Mouse (Mus musculus): ENCODE measurements around the gene H2afx. TPM values are rescaled to one million over a fixed set of nuclear protein-coding genes. Genes with fewer than 3 reads are reported as not detected.
"Not testable (repeated sequence)": the region's sequence is repeated elsewhere in the genome, so short reads cannot be mapped to it uniquely, and the experiment has no call there.

Gene H2afx
- polyA plus RNA-seq, 1 experiment from 2014 or later = 226 TPM

DNA sequence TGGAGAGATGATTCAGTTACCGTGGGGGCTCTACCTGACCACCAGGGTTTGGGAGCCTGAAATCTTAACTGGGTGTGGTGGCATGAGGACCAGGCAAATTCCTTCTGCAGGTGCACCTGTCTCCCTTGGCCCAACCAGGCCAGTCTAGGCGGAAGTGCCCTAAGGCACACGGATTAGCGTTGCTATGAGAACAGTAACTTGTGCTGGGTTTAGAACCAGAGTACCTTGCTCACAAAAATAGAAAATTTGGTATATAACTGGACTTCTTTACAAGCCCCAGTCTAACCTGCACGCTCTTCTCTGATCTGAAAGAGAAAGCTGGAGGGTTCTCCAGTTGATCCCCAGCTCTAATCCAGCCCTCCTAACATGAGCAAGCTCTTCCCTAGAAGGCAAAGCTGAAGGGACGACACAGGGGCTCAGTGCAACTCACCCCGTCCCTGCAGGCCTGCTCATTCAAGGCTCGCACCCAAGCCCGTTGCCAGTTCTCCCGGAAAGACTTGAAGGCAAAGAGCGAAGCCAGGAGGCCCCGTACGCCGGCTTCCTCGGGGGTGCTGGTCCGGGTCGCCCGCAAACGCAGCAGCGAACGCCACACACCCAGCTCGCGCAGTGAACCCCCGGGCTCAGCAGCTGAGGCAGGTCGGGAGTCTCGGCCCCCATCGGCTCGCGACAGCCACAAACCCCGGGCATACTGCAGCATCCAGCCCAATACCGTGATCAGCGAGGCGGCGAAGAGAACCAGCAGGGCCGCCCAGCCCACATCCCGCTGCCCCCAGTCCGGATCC is 15.2 kb upstream of the H2afx start:
- H3K27ac ChIP-seq (replicated peaks) = peak overlapping the region; percentile 91
- peaks cover 34% of the 10 kb centered on the region for H3K36me3 ChIP-seq (replicated peaks)
- H3K27me3 ChIP-seq = no peaks in the 10 kb centered on the region
- peak; percentile 14 for ATAC-seq (ENCODE audit: insufficient read depth)
- H3K4me3 ChIP-seq (replicated peaks) = peak overlapping the region; percentile 99
- 3% methylated on average over 37 of the region's 37 CpGs for WGBS (ENCODE audit: insufficient replicate concordance)
- peak overlapping the region; percentile 84 for H3K4me2 ChIP-seq
- peaks cover 49% of the 10 kb centered on the region for H3K4me1 ChIP-seq (replicated peaks)
- peak overlapping the region; percentile 100 for H3K9ac ChIP-seq
- no peaks in the 10 kb centered on the region for H3K9me3 ChIP-seq (replicated peaks)

GRCm38 (mm10) chr9:44319887-44320798 is 14.4 kb upstream of the H2afx start, which contains the start of gene C2cd2l:
Gene C2cd2l, minus strand, starts transcription at chr9:44320285.
- Histone ChIP-seq H3K4me2 (peak within 1 kb of the TSS; percentile 84), H3K36me3 (replicated peaks) (peaks cover 26% of the 10 kb centered on the region), H3K9me3 (replicated peaks) (no peaks in the 10 kb centered on the region), H3K4me1 (replicated peaks) (peaks cover 57% of the 10 kb centered on the region), H3K4me3 (replicated peaks) (peak within 1 kb of the TSS; percentile 99), H3K27ac (replicated peaks) (peak within 1 kb of the TSS; percentile 91), H3K27me3 (no peaks in the 10 kb centered on the region), H3K9ac (peak within 1 kb of the TSS; percentile 100)
- ATAC-seq (ENCODE audit: insufficient read depth) = peak; percentile 96
- WGBS (ENCODE audit: insufficient replicate concordance) = under 1% methylated on average over 67 of the region's 67 CpGs

GRCm38 (mm10) chr9:44320799-44321133 is 13.7 kb upstream of the H2afx start:
- peaks cover 60% of the 10 kb centered on the region for H3K4me1 ChIP-seq (replicated peaks)
- WGBS (ENCODE audit: insufficient replicate concordance) = 23% methylated on average over 6 of the region's 6 CpGs
- peak overlapping the region; percentile 84 for H3K27ac ChIP-seq (replicated peaks)
- no peak for ATAC-seq (ENCODE audit: insufficient read depth)
- peak overlapping the region; percentile 99 for H3K4me3 ChIP-seq (replicated peaks)
- no peaks in the 10 kb centered on the region for H3K9me3 ChIP-seq (replicated peaks)
- H3K36me3 ChIP-seq (replicated peaks) = peaks cover 20% of the 10 kb centered on the region
- peak overlapping the region; percentile 52; the same call in 1 of the 2 replicates for H3K9ac ChIP-seq
- no peaks in the 10 kb centered on the region for H3K27me3 ChIP-seq
- peak overlapping the region; percentile 84 for H3K4me2 ChIP-seq

DNA sequence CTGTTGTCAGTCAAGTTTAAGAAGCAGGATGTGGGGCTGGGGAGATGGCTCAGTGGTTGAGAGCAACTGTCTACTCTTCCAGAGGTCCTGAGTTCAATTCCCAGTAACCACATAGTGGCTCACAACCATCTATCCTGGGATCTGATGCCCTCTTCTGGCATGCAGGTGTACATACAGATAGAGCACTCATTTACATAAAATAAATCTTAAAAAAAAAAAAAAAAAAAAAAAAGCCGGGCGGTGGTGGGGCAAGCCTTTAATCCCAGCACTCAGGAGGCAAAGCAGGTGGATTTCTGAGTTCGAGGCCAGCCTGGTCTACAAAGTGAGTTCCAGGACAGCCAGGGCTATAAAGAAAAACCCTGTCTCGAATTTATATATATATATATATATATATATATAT is 10.8 kb upstream of the H2afx start:
- not testable (repeated sequence) for H3K4me2 ChIP-seq; H3K27ac ChIP-seq (replicated peaks); H3K36me3 ChIP-seq (replicated peaks); ATAC-seq (ENCODE audit: insufficient read depth); H3K4me3 ChIP-seq (replicated peaks); H3K9me3 ChIP-seq (replicated peaks); H3K9ac ChIP-seq; H3K27me3 ChIP-seq
- WGBS (ENCODE audit: insufficient replicate concordance) = 65% methylated on average over 4 of the region's 4 CpGs
- peaks cover 61% of the 10 kb centered on the region for H3K4me1 ChIP-seq (replicated peaks)

- no peak overlapping the region for H3K4me3 ChIP-seq (replicated peaks)
- H3K27me3 ChIP-seq = no peaks in the 10 kb centered on the region
- peaks cover 56% of the 10 kb centered on the region for H3K4me1 ChIP-seq (replicated peaks)
- ATAC-seq (ENCODE audit: insufficient read depth) = no peak
- H3K36me3 ChIP-seq (replicated peaks) = peaks cover 9% of the 10 kb centered on the region
- H3K27ac ChIP-seq (replicated peaks) = no peak overlapping the region
- no peak overlapping the region for H3K9ac ChIP-seq
- 77% methylated on average over 6 of the region's 6 CpGs for WGBS (ENCODE audit: insufficient replicate concordance)
- H3K4me2 ChIP-seq = no peak overlapping the region
- no peaks in the 10 kb centered on the region for H3K9me3 ChIP-seq (replicated peaks)
These were observed 10.3 kb upstream of the H2afx start for GRCm38 (mm10) chr9:44324147-44324546.

GRCm38 (mm10) chr9:44325032-44325767 is 9.3 kb upstream of the H2afx start:
- Histone ChIP-seq H3K9ac (peak overlapping the region; percentile 88; the same call in 1 of the 2 replicates), H3K27ac (replicated peaks) (peak overlapping the region; percentile 88), H3K4me1 (replicated peaks) (peaks cover 55% of the 10 kb centered on the region), H3K36me3 (replicated peaks) (peaks cover 19% of the 10 kb centered on the region), H3K4me2 (peak overlapping the region; percentile 91), H3K4me3 (replicated peaks) (peak overlapping the region; percentile 81; the same call in 1 of the 2 replicates)
- not testable (repeated sequence) for ATAC-seq (ENCODE audit: insufficient read depth); H3K27me3 ChIP-seq; H3K9me3 ChIP-seq (replicated peaks)
- 46% methylated on average over 7 of the region's 8 CpGs for WGBS (ENCODE audit: insufficient replicate concordance)

DNA sequence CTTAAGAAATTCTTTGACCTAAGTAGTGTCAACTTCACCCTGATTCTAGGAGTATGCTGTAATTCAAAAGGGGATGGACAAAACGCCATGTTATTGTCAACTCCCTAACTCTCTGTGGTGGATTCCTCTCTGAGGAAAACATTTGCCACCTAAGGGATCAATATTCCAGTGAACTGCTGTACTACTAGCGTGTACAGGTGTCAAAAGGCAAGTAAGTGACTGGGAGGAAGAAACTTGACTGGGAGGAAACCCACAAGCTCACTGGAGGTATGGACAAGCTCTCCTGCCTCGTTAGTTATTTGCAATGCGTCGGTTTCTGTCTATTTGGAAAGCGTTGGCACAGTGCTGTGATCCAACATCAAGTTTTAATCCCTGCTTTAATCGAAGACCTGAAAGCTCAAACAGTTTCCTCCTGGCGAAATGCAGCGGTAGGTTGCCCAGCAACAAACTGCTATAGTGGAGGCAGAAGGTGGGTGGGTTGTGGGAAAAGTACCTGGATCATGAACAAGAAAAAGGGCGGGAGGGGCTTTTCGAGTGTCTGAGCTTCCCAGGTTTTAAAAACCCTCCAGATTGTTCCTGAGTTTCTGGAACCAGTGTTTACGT is 8.6 kb upstream of the H2afx start, which contains the start of gene Dpagt1:
TSS of gene Dpagt1 (plus strand) at position 252 of the 603 bp plus-strand sequence.
- peak within 1 kb of the TSS; percentile 91 for H3K4me2 ChIP-seq
- ATAC-seq (ENCODE audit: insufficient read depth) = no peak; the same call in 1 of the 2 replicates
- no peaks in the 10 kb centered on the region for H3K9me3 ChIP-seq (replicated peaks)
- H3K4me1 ChIP-seq (replicated peaks) = peaks cover 49% of the 10 kb centered on the region
- H3K27me3 ChIP-seq = no peaks in the 10 kb centered on the region
- peak within 1 kb of the TSS; percentile 88 for H3K27ac ChIP-seq (replicated peaks)
- peak within 1 kb of the TSS; percentile 88 for H3K9ac ChIP-seq
- WGBS (ENCODE audit: insufficient replicate concordance) = 3% methylated on average over 12 of the region's 12 CpGs
- peaks cover 25% of the 10 kb centered on the region for H3K36me3 ChIP-seq (replicated peaks)
- H3K4me3 ChIP-seq (replicated peaks) = peak within 1 kb of the TSS; percentile 81

- peak overlapping the region; percentile 91 for H3K4me2 ChIP-seq
- peak overlapping the region; percentile 88 for H3K9ac ChIP-seq
- peaks cover 32% of the 10 kb centered on the region for H3K36me3 ChIP-seq (replicated peaks)
- H3K27ac ChIP-seq (replicated peaks) = peak overlapping the region; percentile 88
- H3K4me1 ChIP-seq (replicated peaks) = peaks cover 43% of the 10 kb centered on the region
- no peaks in the 10 kb centered on the region for H3K27me3 ChIP-seq
- H3K9me3 ChIP-seq (replicated peaks) = no peaks in the 10 kb centered on the region
- peak overlapping the region; percentile 81 for H3K4me3 ChIP-seq (replicated peaks)
- peak; percentile 86 for ATAC-seq (ENCODE audit: insufficient read depth)
- WGBS (ENCODE audit: insufficient replicate concordance) = under 1% methylated on average over 38 of the region's 38 CpGs
These were observed 8.0 kb upstream of the H2afx start for GRCm38 (mm10) chr9:44326371-44327063.

- Histone ChIP-seq H3K9ac (peak overlapping the region; percentile 88), H3K27ac (replicated peaks) (peak overlapping the region; percentile 88), H3K27me3 (no peaks in the 10 kb centered on the region), H3K36me3 (replicated peaks) (peaks cover 38% of the 10 kb centered on the region), H3K9me3 (replicated peaks) (no peaks in the 10 kb centered on the region), H3K4me3 (replicated peaks) (peak overlapping the region; percentile 81), H3K4me1 (replicated peaks) (peaks cover 42% of the 10 kb centered on the region), H3K4me2 (peak overlapping the region; percentile 91)
- under 1% methylated on average over 22 of the region's 22 CpGs for WGBS (ENCODE audit: insufficient replicate concordance)
- peak; percentile 40 for ATAC-seq (ENCODE audit: insufficient read depth)
These were observed 7.3 kb upstream of the H2afx start for GRCm38 (mm10) chr9:44327064-44327711.

Data from liver, embryonic 15.5 days (tissue).